Mouse (Mus musculus) liver, embryonic 14.5 days (tissue): ENCODE results near the gene BC117090. TPM values are rescaled to one million over a fixed set of nuclear protein-coding genes. Genes with fewer than 3 reads are reported as not detected.
"Not testable (repeated sequence)": the region's sequence is repeated elsewhere in the genome, so short reads cannot be mapped to it uniquely, and the experiment has no call there.

Experiments
- ATAC-seq: fragments of 200-750 bp; cut with Nextera tagmentation; 2 replicates; pipeline ENCODE4 v1.8.0; 2017; ENCODE audit warnings: moderate number of reproducible peaks, mild to moderate bottlenecking, moderate library complexity; ENCODE audit not compliant: insufficient read depth
- DNase-seq, 3 experiments: peaks; one replicate each; pipeline ENCODE4 v3.0.0-alpha.2; 2012 to 2013; ENCODE audit warnings: low read depth in 3 of 3, low spot score in 3 of 3
- H3K27ac ChIP-seq: fragments of 300-500 bp; sonication (generic); 2 replicates; pipeline ENCODE4 v1.5.1; 2014; ENCODE audit warnings: moderate library complexity, mild to moderate bottlenecking, control low read depth, inconsistent platforms
- H3K27me3 ChIP-seq: fragments of 300-500 bp; sonication (generic); 2 replicates; pipeline ENCODE4 v1.6.1; 2014; ENCODE audit warnings: mild to moderate bottlenecking, low read length, moderate library complexity; ENCODE audit not compliant: control insufficient read depth, insufficient read depth
- H3K36me3 ChIP-seq: fragments of 300-500 bp; sonication (generic); replicated peaks from 2 replicates; pipeline ENCODE4 v1.6.1; 2014; ENCODE audit warnings: low read depth; ENCODE audit not compliant: control insufficient read depth, insufficient read depth
- H3K4me1 ChIP-seq, 2 experiments: fragments of 200-500 bp in 1 of 2; fragments of 300-500 bp in 1 of 2; sonication (generic) in 1 of 2; replicated peaks; 2 replicates each; pipeline ENCODE4 v1.6.1; 2012 to 2014; ENCODE audit warnings: antibody characterized with exemption in 1 of 2, inconsistent platforms in 1 of 2, low read length in 1 of 2; ENCODE audit not compliant: control insufficient read depth in 2 of 2, insufficient read depth in 2 of 2
- H3K4me2 ChIP-seq: fragments of 300-500 bp; sonication (generic); 2 replicates; pipeline ENCODE4 v1.6.1; 2014; ENCODE audit warnings: low read depth, mild to moderate bottlenecking, control low read depth, moderate library complexity
- H3K4me3 ChIP-seq, 2 experiments: fragments of 200-500 bp in 1 of 2; fragments of 300-500 bp in 1 of 2; sonication (generic) in 1 of 2; 2 replicates each; pipeline ENCODE4 v1.5.1; 2012 to 2014; ENCODE audit warnings: low read depth in 2 of 2, low read length in 2 of 2, mild to moderate bottlenecking in 2 of 2, control low read depth in 1 of 2, inconsistent platforms in 1 of 2, moderate library complexity in 1 of 2; ENCODE audit not compliant: insufficient read depth in 1 of 2
- H3K9ac ChIP-seq: fragments of 300-500 bp; sonication (generic); replicated peaks from 2 replicates; pipeline ENCODE4 v1.6.1; 2014; ENCODE audit warnings: mild to moderate bottlenecking, control low read depth, moderate library complexity
- H3K9me3 ChIP-seq: fragments of 300-500 bp; sonication (generic); 2 replicates; pipeline ENCODE4 v1.6.1; 2016; ENCODE audit warnings: low read length, mixed read lengths; ENCODE audit not compliant: control insufficient read depth
- CTCF ChIP-seq: IDR thresholded peaks from 2 replicates; pipeline ENCODE4 v1.5.1; 2016; ENCODE audit warnings: antibody characterized with exemption, low read depth, control low read depth
- EP300 ChIP-seq: IDR thresholded peaks from 2 replicates; pipeline ENCODE4 v1.6.1; 2016; ENCODE audit warnings: antibody characterized with exemption, low read depth
- WGBS: fragments of 180-500 bp; shearing (Covaris S2); extraction: QIAGEN DNeasy Blood & Tissue Kit; methylation state at CpG from one replicate; pipeline ENCODE4 v1.1.7; 2014; ENCODE audit not compliant: insufficient replicate concordance; 5-methylcytosine and 5-hydroxymethylcytosine counted together
- polyA plus RNA-seq, 2 experiments: library from polyadenylated mRNA; depleted of rRNA in 1 of 2; stranded (reverse) in 1 of 2; unstranded in 1 of 2; fragments of >200 nt; fragmentation: Nextera tagmentation in 1 of 2; extraction: Ambion mirVana in 1 of 2; gene quantifications; 2 replicates each; pipeline versions ENCODE4 v1.2.1 to v1.2.3; 2012 to 2014

Gene BC117090
- polyA plus RNA-seq (2012; rRNA removed) = not detected in 2 replicates
- polyA plus RNA-seq (2014; fragmentation: Nextera tagmentation; extraction: Ambion mirVana) = 0.58 and 1.9 TPM in 2 replicates

GRCm38 (mm10) chr16:36334232-36334631 lies at the start of gene BC117090:
TSS of gene BC117090 (minus strand) at chr16:36334332.
- no peaks in the 10 kb centered on the region for H3K36me3 ChIP-seq
- WGBS = 38% methylated on average over 3 of the region's 3 CpGs
- no peaks in the 10 kb centered on the region for H3K9me3 ChIP-seq
- no peak for DNase-seq
- H3K27ac ChIP-seq = no peak within 1 kb of the TSS
- no peaks in the 10 kb centered on the region for H3K27me3 ChIP-seq
- H3K4me3 ChIP-seq = no peak within 1 kb of the TSS
- no peak within 1 kb of the TSS for H3K9ac ChIP-seq
- no peak for ATAC-seq
- no peaks in the 10 kb centered on the region for H3K4me1 ChIP-seq
- TF ChIP-seq CTCF (no peak), EP300 (no peak)
- H3K4me2 ChIP-seq = no peak within 1 kb of the TSS

- 52% methylated on average over 3 of the region's 3 CpGs for WGBS
- DNase-seq, H3K9me3 ChIP-seq, H3K4me3 ChIP-seq, H3K27ac ChIP-seq, H3K9ac ChIP-seq, H3K4me1 ChIP-seq, ATAC-seq, H3K36me3 ChIP-seq, H3K4me2 ChIP-seq, H3K27me3 ChIP-seq: not testable (repeated sequence)
Observed at GRCm38 (mm10) chr16:36367648-36368047, 33.5 kb upstream of the BC117090 start, which contains the start of gene BC100530. TSS of gene BC100530 (minus strand) at chr16:36367748.

GRCm38 (mm10) chr16:36337171-36337570 lies 3.0 kb upstream of the BC117090 start:
- DNase-seq = no peak
- no peak overlapping the region for H3K4me2 ChIP-seq
- no peaks in the 10 kb centered on the region for H3K4me1 ChIP-seq
- 46% methylated on average over 2 of the region's 2 CpGs for WGBS
- H3K36me3 ChIP-seq = no peaks in the 10 kb centered on the region
- TF ChIP-seq CTCF (no peak), EP300 (no peak)
- H3K9ac ChIP-seq = no peak overlapping the region
- H3K27me3 ChIP-seq = no peaks in the 10 kb centered on the region
- H3K27ac ChIP-seq = no peak overlapping the region
- no peak for ATAC-seq
- no peaks in the 10 kb centered on the region for H3K9me3 ChIP-seq
- H3K4me3 ChIP-seq = no peak overlapping the region

- H3K4me2 ChIP-seq = no peak overlapping the region
- H3K4me3 ChIP-seq = no peak overlapping the region
- H3K9ac ChIP-seq = no peak overlapping the region
- DNase-seq (no peak), ATAC-seq (no peak)
- TF ChIP-seq CTCF = no peak
- no peak for TF ChIP-seq EP300
- no peaks in the 10 kb centered on the region for H3K36me3 ChIP-seq
- no peaks in the 10 kb centered on the region for H3K27me3 ChIP-seq
- H3K9me3 ChIP-seq = no peaks in the 10 kb centered on the region
- H3K27ac ChIP-seq = no peak overlapping the region
- no peaks in the 10 kb centered on the region for H3K4me1 ChIP-seq
Observed at GRCm38 (mm10) chr16:36319286-36319685, 14.8 kb downstream of the BC117090 start.

GRCm38 (mm10) chr16:36316111-36316510 lies 18.0 kb downstream of the BC117090 start:
- not testable (repeated sequence) for H3K9me3 ChIP-seq

More at GRCm38 (mm10) chr16:36316111-36316510, 18.0 kb downstream of the BC117090 start:
- H3K4me1 ChIP-seq, H3K4me3 ChIP-seq, DNase-seq, H3K4me2 ChIP-seq, ATAC-seq, H3K9ac ChIP-seq, H3K27ac ChIP-seq, H3K36me3 ChIP-seq, H3K27me3 ChIP-seq: not testable (repeated sequence)
- WGBS = 53% methylated on average over 6 of the region's 6 CpGs
